Mouse (Mus musculus): ENCODE measurements around the gene Spop.
"Not testable (repeated sequence)": the region's sequence is repeated elsewhere in the genome, so short reads cannot be mapped to it uniquely, and the experiment has no call there.

Gene Spop

GRCm38 (mm10) chr11:95500836-95501235, 87.0 kb downstream of the Spop start:
- no peak for DNase-seq

DNA sequence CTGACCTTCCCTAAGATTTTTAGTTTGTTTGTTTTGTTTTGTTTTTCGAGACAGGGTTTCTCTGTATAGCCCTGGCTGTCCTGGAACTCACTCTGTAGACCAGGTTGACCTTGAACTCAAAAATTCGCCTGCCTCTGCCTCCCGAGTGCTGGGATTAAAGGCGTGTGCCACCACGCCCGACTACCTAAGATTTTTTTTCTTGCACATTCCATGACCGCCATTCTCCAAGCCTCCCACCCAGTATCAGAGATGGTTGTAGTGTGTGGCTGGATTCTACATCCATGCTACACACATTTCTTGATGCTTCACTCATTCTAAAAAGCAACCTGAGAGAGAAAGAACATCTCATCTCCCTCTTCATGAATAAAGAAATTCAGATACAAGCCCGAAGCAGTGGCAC, 87.9 kb downstream of the Spop start:
- not testable (repeated sequence) for DNase-seq

DNA sequence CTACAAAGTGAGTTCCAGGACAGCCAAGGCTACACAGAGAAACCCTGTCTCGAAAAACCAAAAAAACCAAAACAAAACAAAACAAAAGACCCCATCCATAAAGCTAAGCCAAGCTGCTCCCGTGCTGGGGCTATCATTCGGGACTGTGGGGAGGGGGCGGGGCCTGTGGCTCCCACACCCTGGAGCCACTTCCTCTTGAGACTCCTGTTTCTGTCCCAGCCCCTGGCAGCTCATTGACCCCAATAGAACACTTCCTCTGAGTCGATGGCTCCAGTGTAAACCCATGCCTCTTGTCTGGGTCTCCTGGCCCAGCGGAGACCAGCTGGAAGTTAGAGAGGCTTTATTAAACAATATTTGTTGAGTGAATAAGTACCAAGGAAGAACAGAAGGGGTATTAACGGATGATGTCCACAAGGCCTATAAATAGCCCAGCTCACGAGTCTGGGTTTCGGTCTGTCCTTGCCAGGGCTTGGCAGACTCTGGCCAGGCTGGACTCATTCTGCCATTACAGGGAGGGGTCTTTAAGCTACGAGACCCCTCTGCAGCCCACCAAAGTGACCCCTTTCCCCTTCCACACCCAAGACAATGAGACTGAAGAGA, 89.8 kb downstream of the Spop start:
- no peak for DNase-seq

DNA sequence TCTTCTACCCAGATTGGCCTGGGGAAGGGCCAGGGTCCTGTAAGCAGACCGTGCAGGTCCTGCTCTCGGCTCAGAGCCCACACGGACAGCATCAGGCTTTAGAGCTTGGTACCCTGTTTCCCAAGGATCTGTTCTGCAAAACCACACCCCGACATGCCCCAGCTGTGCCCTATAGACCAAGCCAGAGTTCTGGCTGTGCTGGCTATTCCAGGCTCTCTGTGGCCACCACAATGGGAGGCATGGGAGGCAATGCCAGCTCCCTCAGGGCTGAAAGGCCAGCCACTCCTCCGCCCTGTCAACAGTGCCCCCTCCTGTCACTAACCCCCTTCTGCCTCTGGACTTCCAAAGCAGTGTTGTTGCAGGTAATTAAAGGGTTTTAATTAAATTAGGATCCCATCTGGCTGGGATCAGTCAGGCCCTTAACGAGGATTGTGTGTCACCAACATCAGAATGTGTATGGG, 90.4 kb downstream of the Spop start:
- no peak for DNase-seq

DNA sequence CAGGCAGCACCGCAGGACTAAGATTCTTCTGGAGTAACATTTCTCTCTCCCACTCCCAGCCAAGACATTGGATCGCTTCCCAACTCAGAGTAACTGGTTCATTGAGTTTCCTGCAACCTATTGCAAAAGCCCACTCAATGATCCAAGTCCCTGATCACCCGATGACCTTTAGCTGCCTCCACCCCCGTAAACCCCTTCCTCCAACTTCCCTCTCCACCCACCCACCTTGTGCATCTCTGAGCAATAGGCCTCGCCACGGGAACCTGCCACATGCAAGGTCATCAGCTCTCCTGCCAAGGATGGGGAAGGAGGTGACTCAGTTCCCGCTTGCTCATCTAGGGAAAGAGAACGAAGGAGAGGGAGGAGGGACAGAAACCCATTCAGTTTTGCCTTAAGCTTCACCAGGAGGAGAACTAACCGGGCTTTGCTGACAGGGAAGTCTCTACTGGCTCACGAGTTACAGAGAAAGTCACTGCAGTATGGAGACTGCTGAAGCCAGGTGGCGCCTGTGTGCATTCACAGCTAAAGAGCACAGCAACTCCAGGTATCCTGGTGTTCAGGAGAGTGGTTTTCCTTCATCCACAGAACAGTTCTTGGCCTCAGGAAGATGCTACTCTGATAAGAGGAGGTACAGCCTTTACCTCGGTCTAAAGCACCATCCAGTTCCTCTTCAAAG, 93.3 kb downstream of the Spop start:
- DNase-seq: peak; percentile 42

- DNase-seq: no peak
Measured at GRCm38 (mm10) chr11:95507785-95508184, 93.9 kb downstream of the Spop start.

DNA sequence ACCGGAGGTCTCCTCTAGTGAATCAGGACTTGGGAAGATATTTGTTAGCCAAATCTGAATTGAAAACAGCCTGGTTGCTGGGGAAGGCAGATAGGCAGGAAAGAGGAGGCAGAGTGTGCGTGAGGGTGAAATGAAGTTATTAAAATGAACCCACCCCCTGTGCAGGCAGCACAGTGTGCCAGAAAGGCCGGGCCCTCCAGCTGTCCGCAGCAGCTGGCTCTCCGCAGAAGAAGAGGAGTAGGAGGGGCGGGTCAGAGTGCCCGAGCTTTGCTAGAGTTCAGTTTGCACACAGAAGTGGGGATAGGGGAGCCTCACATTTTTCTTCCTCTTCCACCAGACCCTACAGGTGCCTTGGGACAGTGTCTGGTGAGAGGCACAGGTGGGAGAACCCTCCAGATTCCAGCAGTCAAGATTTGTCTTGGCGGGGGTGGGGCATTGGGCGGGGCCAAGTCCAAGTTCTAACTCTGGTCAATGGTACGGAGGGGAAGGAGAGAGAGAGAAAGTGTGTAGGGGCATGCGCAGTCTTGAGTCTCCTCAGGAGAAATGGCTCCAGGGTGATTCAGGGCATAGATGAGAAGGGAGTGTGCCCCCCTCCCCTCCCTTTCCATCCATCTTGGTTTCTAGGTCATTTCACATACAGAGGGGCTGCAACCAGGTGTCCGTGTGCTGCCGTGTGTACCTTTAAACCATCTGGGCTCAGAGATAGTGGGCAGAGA, 94.5 kb downstream of the Spop start:
- no peak for DNase-seq

DNA sequence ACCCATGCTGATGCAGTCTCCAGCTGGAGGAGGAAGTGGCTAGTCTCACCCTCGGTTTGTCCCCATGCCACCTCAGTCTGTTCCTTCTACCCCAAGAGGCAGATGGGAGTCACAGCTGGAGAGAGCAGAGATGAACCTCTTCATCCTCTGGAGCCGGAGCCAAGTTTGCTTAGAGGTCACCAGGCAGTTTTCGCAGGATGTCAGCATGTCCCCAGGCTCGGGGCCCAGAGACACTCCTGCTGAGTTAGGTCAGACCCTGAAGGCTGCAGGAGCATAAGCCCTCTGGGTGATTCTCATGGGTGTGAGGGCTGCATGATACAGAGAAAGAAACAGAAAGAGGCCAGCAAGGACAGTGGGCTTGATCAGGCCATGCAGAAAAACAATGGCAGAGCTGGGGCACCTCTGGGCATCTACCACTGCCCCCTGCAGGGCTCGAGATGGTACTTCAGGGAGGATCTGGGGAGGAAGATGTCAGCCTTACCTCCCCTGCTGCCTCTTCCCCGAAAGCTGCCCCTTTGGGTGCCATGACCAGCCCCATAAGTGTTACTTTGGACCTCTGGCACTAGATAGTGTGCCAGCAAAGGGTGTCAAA, 95.3 kb downstream of the Spop start:
- no peak for DNase-seq

- no peak for DNase-seq
Measured at GRCm38 (mm10) chr11:95510631-95511030, 96.8 kb downstream of the Spop start.

GRCm38 (mm10) chr11:95511919-95512318, 98.0 kb downstream of the Spop start:
- no peak for DNase-seq

DNA sequence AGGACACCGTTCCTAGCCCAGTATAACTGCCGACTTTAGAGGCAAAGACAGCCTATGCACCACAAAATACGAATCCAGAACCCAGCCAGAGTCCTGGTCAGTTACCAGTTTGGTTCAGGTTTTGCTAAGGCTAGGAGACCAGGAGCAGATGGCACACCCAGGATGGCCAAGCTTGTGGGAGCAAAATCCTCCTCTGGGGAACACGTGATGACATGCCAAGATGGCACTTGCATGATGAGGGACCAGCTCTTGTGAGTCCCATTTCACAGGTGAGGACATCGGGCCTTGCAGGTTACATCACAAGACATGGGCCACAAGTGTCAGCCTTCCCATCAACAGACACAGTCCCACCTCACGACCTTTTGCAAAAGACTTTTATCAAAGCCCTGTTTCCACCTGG, 98.5 kb downstream of the Spop start:
- DNase-seq: no peak

GRCm38 (mm10) chr11:95513461-95514297, 99.8 kb downstream of the Spop start:
- DNase-seq: no peak

DNA sequence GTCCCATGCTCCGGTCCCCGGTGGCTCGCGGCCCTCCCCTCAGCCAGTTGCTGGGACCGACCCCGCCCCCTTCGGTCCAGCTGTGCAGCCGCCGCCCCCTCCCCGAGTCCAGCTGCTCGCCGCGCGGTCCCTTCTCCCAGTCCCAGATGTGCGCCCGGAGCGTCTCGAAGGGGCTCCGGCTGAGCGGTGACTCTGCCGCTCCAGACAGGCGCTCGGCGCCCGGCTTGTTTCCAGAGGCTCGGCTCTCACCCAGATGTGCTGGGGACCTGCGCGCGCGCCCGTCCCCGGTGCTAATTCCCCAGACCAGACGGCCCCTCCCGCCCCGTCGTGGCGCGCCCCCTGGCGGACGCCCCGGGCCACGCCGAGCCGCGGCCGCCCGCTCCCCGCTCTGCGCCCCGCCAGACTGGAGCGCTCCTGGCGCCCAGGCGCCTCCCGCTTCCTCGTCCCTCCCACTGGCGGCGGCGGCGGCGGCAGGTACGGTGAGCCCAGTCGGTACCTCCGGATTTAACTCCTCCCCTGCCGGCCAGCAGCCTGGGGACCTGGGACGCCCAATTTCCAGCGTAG, 100.5 kb downstream of the Spop start, which contains the start of gene Nxph3:
TSS of gene Nxph3 (minus strand) at position 273 of the 564 bp plus-strand sequence.
- DNase-seq: peak; percentile 60

DNA sequence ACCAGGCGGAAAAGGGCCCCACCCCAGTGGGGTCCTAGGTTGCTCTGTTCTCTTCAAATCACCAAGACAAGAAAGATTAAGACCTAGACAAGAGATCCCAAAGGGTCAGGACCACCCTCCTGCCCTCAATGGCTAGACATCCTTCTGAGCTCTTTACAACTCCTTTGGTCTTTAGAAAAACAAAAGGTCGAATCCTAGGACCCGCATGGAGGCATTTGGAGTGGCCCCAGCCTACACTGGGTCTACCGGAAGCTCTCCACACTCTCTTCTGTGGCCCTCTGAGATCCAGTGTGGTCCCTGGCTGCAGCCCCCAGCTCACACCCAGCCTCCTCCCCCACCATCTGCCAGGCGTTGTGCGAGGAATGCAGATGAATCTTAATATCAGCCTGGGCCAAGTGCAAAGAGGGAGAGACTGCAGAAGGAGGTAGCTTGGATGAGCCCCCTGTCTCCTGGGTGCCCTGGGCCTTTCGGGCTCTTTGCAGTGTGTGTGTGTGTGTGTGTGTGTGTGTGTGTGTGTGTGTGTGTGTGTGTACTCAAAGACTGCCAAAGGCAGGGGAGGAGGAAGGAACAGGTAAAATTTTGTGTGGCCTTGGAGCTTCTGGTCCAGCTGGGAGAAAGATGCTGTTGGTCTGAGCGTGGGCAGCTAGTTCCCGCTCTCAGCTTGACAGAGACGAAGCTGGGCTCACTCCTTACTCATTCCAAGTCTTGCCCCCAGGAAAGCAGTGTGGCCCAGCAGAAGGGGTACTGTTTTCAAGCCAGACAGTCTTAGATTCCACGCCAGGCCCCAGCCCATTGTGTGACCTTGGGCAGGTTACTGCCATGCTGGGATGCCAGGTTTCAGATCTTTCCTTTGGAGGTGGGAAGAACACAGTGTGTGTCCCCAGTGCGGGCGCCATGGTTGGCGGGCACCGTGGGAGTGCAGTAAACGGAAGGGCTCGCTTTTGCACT, 101.8 kb downstream of the Spop start:
- DNase-seq: no peak

GRCm38 (mm10) chr11:95516491-95516911, 102.6 kb downstream of the Spop start:
- no peak for DNase-seq

- no peak for DNase-seq
Measured at GRCm38 (mm10) chr11:95517162-95517561, 103.3 kb downstream of the Spop start.

- no peak for DNase-seq
Measured at GRCm38 (mm10) chr11:95519299-95519698, 105.4 kb downstream of the Spop start.

GRCm38 (mm10) chr11:95519996-95520395, 106.1 kb downstream of the Spop start:
- no peak for DNase-seq

DNA sequence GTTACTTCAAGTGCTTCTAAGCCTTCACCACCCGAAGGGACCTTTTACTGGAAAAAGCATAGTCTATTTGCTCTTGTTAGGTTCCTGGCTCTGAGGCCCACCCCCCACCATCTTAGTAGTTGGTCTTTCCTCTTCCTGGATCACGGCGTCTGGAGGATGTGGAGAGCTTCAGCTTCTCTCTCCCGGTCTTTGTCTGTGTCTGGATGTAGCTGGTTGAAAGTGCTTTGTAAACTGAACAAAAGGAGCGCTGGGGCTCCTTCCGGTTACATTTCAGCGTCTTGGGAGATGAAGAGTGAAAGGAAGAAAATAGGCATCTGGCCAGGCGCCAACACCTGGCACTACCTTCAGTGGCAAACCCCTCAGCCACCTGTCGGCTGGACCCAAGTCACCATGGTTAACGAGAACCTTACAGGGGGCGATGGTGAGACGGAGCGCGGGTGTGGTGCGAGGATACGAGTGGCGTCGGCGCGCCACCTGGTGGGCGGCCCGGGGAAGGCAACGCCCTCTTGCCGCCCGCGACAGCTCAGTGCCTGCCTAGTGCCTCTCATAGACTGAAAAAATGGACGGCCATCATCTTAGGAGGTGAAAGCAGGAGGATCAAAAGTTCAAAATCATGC, 106.7 kb downstream of the Spop start:
- DNase-seq: peak; percentile 85

- peak; percentile 71 for DNase-seq
Measured at GRCm38 (mm10) chr11:95521563-95521962, 107.7 kb downstream of the Spop start.

- no peak for DNase-seq
Measured at GRCm38 (mm10) chr11:95527307-95527706, 113.4 kb downstream of the Spop start.

Measured in right cerebral cortex, adult 18-20 months (tissue).